Mouse (Mus musculus): ENCODE results near the gene Kitl. TPM values are rescaled to one million over a fixed set of nuclear protein-coding genes. Genes with fewer than 3 reads are reported as not detected.

The Kitl gene
- polyA plus RNA-seq, 1 experiment: 2.6 TPM

- Histone ChIP-seq H3K4me1 (ENCODE audit: control insufficient read depth, insufficient read depth, low read length) (peaks cover 13% of the 10 kb centered on the region), H3K4me3 (ENCODE audit: insufficient read depth, low read length) (no peak overlapping the region), H3K27ac (ENCODE audit: insufficient read depth, low read depth, low read length) (no peak overlapping the region)
- no peak for TF ChIP-seq POLR2A (IDR thresholded peaks at IDR 0.05; ENCODE audit: borderline replicate concordance, low read depth, low read length)
- TF ChIP-seq CTCF (IDR thresholded peaks at IDR 0.05; ENCODE audit: low read depth, low read length): no peak
Measured at GRCm38 (mm10) chr10:100138552-100138951, 123.1 kb downstream of the Kitl start.

DNA sequence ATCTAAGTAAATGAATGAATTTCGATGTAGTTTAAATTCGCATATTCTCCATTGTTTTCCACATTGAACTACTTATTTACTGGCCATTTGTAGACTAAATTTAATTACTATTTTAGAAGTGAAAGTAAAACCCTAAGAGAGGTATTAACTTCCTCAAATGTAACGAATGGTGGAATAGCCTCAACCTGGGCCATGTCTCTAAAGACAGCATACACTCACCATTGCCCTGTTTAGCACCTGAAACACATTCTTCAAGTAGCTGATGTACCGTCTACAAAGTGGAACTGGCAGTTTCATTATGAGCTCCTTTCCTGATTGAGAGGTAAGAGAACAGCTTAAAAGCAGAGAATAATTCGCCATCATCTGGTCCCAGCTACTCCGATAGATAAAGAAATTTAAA lies 132.7 kb downstream of the Kitl start:
- Histone ChIP-seq H3K27ac (ENCODE audit: insufficient read depth, low read depth, low read length) (no peak overlapping the region), H3K4me1 (ENCODE audit: control insufficient read depth, insufficient read depth, low read length) (peaks cover 2% of the 10 kb centered on the region; the same call in 1 of the 2 replicates), H3K4me3 (ENCODE audit: insufficient read depth, low read length) (no peak overlapping the region)
- no peak for TF ChIP-seq CTCF (IDR thresholded peaks at IDR 0.05; ENCODE audit: low read depth, low read length)
- TF ChIP-seq POLR2A (IDR thresholded peaks at IDR 0.05; ENCODE audit: borderline replicate concordance, low read depth, low read length): no peak
